Mouse (Mus musculus) C2C12 (cell line): ENCODE results near the gene Cmss1.

Source experiments
- CEBPB ChIP-seq: IDR thresholded peaks from one replicate; pipeline ENCODE4 v1.6.1; 2011; ENCODE audit warnings: low read depth, mild to moderate bottlenecking, control low read depth, moderate library complexity
- CTCF ChIP-seq: IDR thresholded peaks from one replicate; pipeline ENCODE4 v1.5.1; 2011; ENCODE audit not compliant: control insufficient read depth, insufficient read depth, insufficient read length
- FOSL1 ChIP-seq: IDR thresholded peaks from one replicate; pipeline ENCODE4 v1.8.0; 2011; ENCODE audit warnings: mild to moderate bottlenecking, low read length; ENCODE audit not compliant: poor library complexity, insufficient read depth, severe bottlenecking
- MAX ChIP-seq: IDR thresholded peaks from one replicate; pipeline ENCODE4 v1.6.1; 2011; ENCODE audit warnings: mild to moderate bottlenecking, control low read depth
- MYOD1 ChIP-seq: IDR thresholded peaks from one replicate; pipeline ENCODE4 v1.6.1; 2011; ENCODE audit warnings: low read depth; ENCODE audit not compliant: control insufficient read depth, insufficient read length
- MYOG ChIP-seq: IDR thresholded peaks from one replicate; pipeline ENCODE4 v1.6.1; 2011; ENCODE audit not compliant: control insufficient read depth, insufficient read length; ENCODE audit errors: extremely low read depth
- USF1 ChIP-seq: IDR thresholded peaks from one replicate; pipeline ENCODE4 v1.6.1; 2011; ENCODE audit warnings: low read depth, mild to moderate bottlenecking, control low read depth, moderate library complexity

GRCm38 (mm10) chr16:57465386-57465913 lies 141.2 kb downstream of the Cmss1 start:
- no peak for TF ChIP-seq MAX
- no peak for TF ChIP-seq CTCF
- no peak for TF ChIP-seq USF1
- TF ChIP-seq MYOD1, result no peak
- no peak for TF ChIP-seq CEBPB
- TF ChIP-seq FOSL1, result no peak
- TF ChIP-seq MYOG, result no peak
